Mouse (Mus musculus): ENCODE measurements around the gene Galnt14. TPM values are rescaled to one million over a fixed set of nuclear protein-coding genes. Genes with fewer than 3 reads are reported as not detected.

Gene Galnt14
- polyA plus RNA-seq, 1 experiment = not detected

GRCm38 (mm10) chr17:73502613-73503012 lies 207.6 kb downstream of the Galnt14 start:
- DNase-seq = no peak
- H3K4me1 ChIP-seq (ENCODE audit: control insufficient read depth, insufficient read depth, low read length) = no peaks in the 10 kb centered on the region
- no peak for TF ChIP-seq POLR2A (IDR thresholded peaks at IDR 0.05; ENCODE audit: borderline replicate concordance, extremely low read depth, low read depth, low read length)
- no peak for TF ChIP-seq CTCF (IDR thresholded peaks at IDR 0.05; ENCODE audit: insufficient read depth, low read length)
- 77% methylated on average over 4 of the region's 4 CpGs for WGBS
- H3K4me3 ChIP-seq (replicated peaks; ENCODE audit: extremely low read depth, low read depth, low read length) = no peak overlapping the region

- H3K4me3 ChIP-seq (replicated peaks; ENCODE audit: extremely low read depth, low read depth, low read length) = no peak overlapping the region
- TF ChIP-seq POLR2A (IDR thresholded peaks at IDR 0.05; ENCODE audit: borderline replicate concordance, extremely low read depth, low read depth, low read length) = no peak
- no peak for TF ChIP-seq CTCF (IDR thresholded peaks at IDR 0.05; ENCODE audit: insufficient read depth, low read length)
- WGBS = 82% methylated on average over 4 of the region's 4 CpGs
Observed at GRCm38 (mm10) chr17:73489519-73489918, 220.7 kb downstream of the Galnt14 start.

GRCm38 (mm10) chr17:73487792-73488191 lies 222.5 kb downstream of the Galnt14 start:
- TF ChIP-seq POLR2A (IDR thresholded peaks at IDR 0.05; ENCODE audit: borderline replicate concordance, extremely low read depth, low read depth, low read length) (no peak), CTCF (IDR thresholded peaks at IDR 0.05; ENCODE audit: insufficient read depth, low read length) (no peak)
- Histone ChIP-seq H3K4me1 (ENCODE audit: control insufficient read depth, insufficient read depth, low read length) (no peaks in the 10 kb centered on the region), H3K4me3 (replicated peaks; ENCODE audit: extremely low read depth, low read depth, low read length) (no peak overlapping the region)
- WGBS = 26% methylated on average over 13 of the region's 13 CpGs
- DNase-seq = no peak

More at GRCm38 (mm10) chr17:73489519-73489918, 220.7 kb downstream of the Galnt14 start:
- DNase-seq = no peak
- no peaks in the 10 kb centered on the region for H3K4me1 ChIP-seq (ENCODE audit: control insufficient read depth, insufficient read depth, low read length)

- DNase-seq = no peak
- WGBS = 62% methylated on average over 3 of the region's 3 CpGs
- TF ChIP-seq CTCF (IDR thresholded peaks at IDR 0.05; ENCODE audit: insufficient read depth, low read length) = no peak
- TF ChIP-seq POLR2A (IDR thresholded peaks at IDR 0.05; ENCODE audit: borderline replicate concordance, extremely low read depth, low read depth, low read length) = no peak
- H3K4me3 ChIP-seq (replicated peaks; ENCODE audit: extremely low read depth, low read depth, low read length) = no peak overlapping the region
- H3K4me1 ChIP-seq (ENCODE audit: control insufficient read depth, insufficient read depth, low read length) = no peaks in the 10 kb centered on the region
Observed at GRCm38 (mm10) chr17:73487380-73487779, 222.9 kb downstream of the Galnt14 start.

GRCm38 (mm10) chr17:73477096-73478076 lies 232.9 kb downstream of the Galnt14 start:
- 67% methylated on average over 11 of the region's 11 CpGs for WGBS
- no peaks in the 10 kb centered on the region for H3K4me1 ChIP-seq (ENCODE audit: control insufficient read depth, insufficient read depth, low read length)
- DNase-seq = no peak
- H3K4me3 ChIP-seq (replicated peaks; ENCODE audit: extremely low read depth, low read depth, low read length) = no peak overlapping the region
- TF ChIP-seq POLR2A (IDR thresholded peaks at IDR 0.05; ENCODE audit: borderline replicate concordance, extremely low read depth, low read depth, low read length) (no peak), CTCF (IDR thresholded peaks at IDR 0.05; ENCODE audit: insufficient read depth, low read length) (no peak)

- WGBS = 51% methylated on average over 7 of the region's 7 CpGs
- Histone ChIP-seq H3K4me1 (ENCODE audit: control insufficient read depth, insufficient read depth, low read length) (no peaks in the 10 kb centered on the region), H3K4me3 (replicated peaks; ENCODE audit: extremely low read depth, low read depth, low read length) (no peak overlapping the region)
- no peak for DNase-seq
- no peak for TF ChIP-seq CTCF (IDR thresholded peaks at IDR 0.05; ENCODE audit: insufficient read depth, low read length)
- no peak for TF ChIP-seq POLR2A (IDR thresholded peaks at IDR 0.05; ENCODE audit: borderline replicate concordance, extremely low read depth, low read depth, low read length)
Observed at GRCm38 (mm10) chr17:73474371-73474770, 235.9 kb downstream of the Galnt14 start.

- no peaks in the 10 kb centered on the region for H3K4me1 ChIP-seq (ENCODE audit: control insufficient read depth, insufficient read depth, low read length)
- no peak for TF ChIP-seq POLR2A (IDR thresholded peaks at IDR 0.05; ENCODE audit: borderline replicate concordance, extremely low read depth, low read depth, low read length)
- no peak for TF ChIP-seq CTCF (IDR thresholded peaks at IDR 0.05; ENCODE audit: insufficient read depth, low read length)
- no peak for DNase-seq
Observed at GRCm38 (mm10) chr17:73473012-73473411, 237.2 kb downstream of the Galnt14 start.

GRCm38 (mm10) chr17:73460874-73461273 lies 249.4 kb downstream of the Galnt14 start:
- no peaks in the 10 kb centered on the region for H3K4me1 ChIP-seq (ENCODE audit: control insufficient read depth, insufficient read depth, low read length)
- 80% methylated on average over 4 of the region's 4 CpGs for WGBS
- DNase-seq = no peak
- TF ChIP-seq POLR2A (IDR thresholded peaks at IDR 0.05; ENCODE audit: borderline replicate concordance, extremely low read depth, low read depth, low read length) = no peak
- no peak for TF ChIP-seq CTCF (IDR thresholded peaks at IDR 0.05; ENCODE audit: insufficient read depth, low read length)
- no peak overlapping the region for H3K4me3 ChIP-seq (replicated peaks; ENCODE audit: extremely low read depth, low read depth, low read length)

More at GRCm38 (mm10) chr17:73473012-73473411, 237.2 kb downstream of the Galnt14 start:
- WGBS = 69% methylated on average over 3 of the region's 3 CpGs
- no peak overlapping the region for H3K4me3 ChIP-seq (replicated peaks; ENCODE audit: extremely low read depth, low read depth, low read length)

- Histone ChIP-seq H3K4me1 (ENCODE audit: control insufficient read depth, insufficient read depth, low read length) (no peaks in the 10 kb centered on the region), H3K4me3 (replicated peaks; ENCODE audit: extremely low read depth, low read depth, low read length) (no peak overlapping the region)
- WGBS = 62% methylated on average over 4 of the region's 4 CpGs
- TF ChIP-seq POLR2A (IDR thresholded peaks at IDR 0.05; ENCODE audit: borderline replicate concordance, extremely low read depth, low read depth, low read length) (no peak), CTCF (IDR thresholded peaks at IDR 0.05; ENCODE audit: insufficient read depth, low read length) (no peak)
- no peak for DNase-seq
Observed at GRCm38 (mm10) chr17:73458741-73459140, 251.5 kb downstream of the Galnt14 start.

- DNase-seq = no peak
- no peak for TF ChIP-seq CTCF (IDR thresholded peaks at IDR 0.05; ENCODE audit: insufficient read depth, low read length)
- TF ChIP-seq POLR2A (IDR thresholded peaks at IDR 0.05; ENCODE audit: borderline replicate concordance, extremely low read depth, low read depth, low read length) = no peak
- Histone ChIP-seq H3K4me1 (ENCODE audit: control insufficient read depth, insufficient read depth, low read length) (no peaks in the 10 kb centered on the region), H3K4me3 (replicated peaks; ENCODE audit: extremely low read depth, low read depth, low read length) (no peak overlapping the region)
- WGBS = 67% methylated on average over 2 of the region's 2 CpGs
Observed at GRCm38 (mm10) chr17:73456551-73456950, 253.7 kb downstream of the Galnt14 start.

Data from lung, adult 2 months (tissue).